Comparison of ENCODE assay signal across 27 mouse cellular contexts in genomic region chr16:41481832-41482231, GRCm38 (mm10).
DNase-seq lines count a peak whose midpoint lies in the region; ATAC-seq and TF ChIP-seq lines count a peak whose summit lies in the region.
"Had no signal": no experiment of that assay in that cellular context is flagged by ENCODE, and none has a peak within 500 bp of the region (broad histone marks: within the 10 kb centered on the region; RNA-seq: fewer than 3 reads in every experiment).

No protein-coding gene starts in this region.

- no peaks in the 10 kb centered on the region for H3K9me3 ChIP-seq in liver, embryonic 11.5 days (ENCODE audit: control insufficient read depth, low read length)
- H3K9me3 ChIP-seq in liver, postnatal 0 days (ENCODE audit: low read length), result no peaks in the 10 kb centered on the region
- no peaks in the 10 kb centered on the region for H3K9me3 ChIP-seq in MEL (replicated peaks; ENCODE audit: insufficient read depth, low read length)
- H3K9me3 ChIP-seq in liver, embryonic 13.5 days (replicated peaks), result no peaks in the 10 kb centered on the region
- H3K9me3 ChIP-seq: embryonic facial prominence, embryonic 13.5 days; embryonic facial prominence, embryonic 15.5 days; forebrain, embryonic 10.5 days; forebrain, embryonic 12.5 days had no signal

- H3K27me3 ChIP-seq in liver, embryonic 11.5 days (replicated peaks; ENCODE audit: control insufficient read depth, insufficient read depth, low read length), result no peaks in the 10 kb centered on the region
- no peaks in the 10 kb centered on the region for H3K27me3 ChIP-seq in liver, postnatal 0 days (ENCODE audit: insufficient read depth, low read length)
- H3K27me3 ChIP-seq in MEL (ENCODE audit: control insufficient read depth in 1 of 2, insufficient read depth in 2 of 2, low read length in 2 of 2), result no peaks in the 10 kb centered on the region
- H3K27me3 ChIP-seq in liver, embryonic 13.5 days, result no peaks in the 10 kb centered on the region
- no peaks in the 10 kb centered on the region for H3K27me3 ChIP-seq in heart, adult 2 months (ENCODE audit: control insufficient read depth, insufficient read depth, low read length)
- H3K27me3 ChIP-seq: CH12.LX; embryonic facial prominence, embryonic 13.5 days; embryonic facial prominence, embryonic 15.5 days; forebrain, embryonic 12.5 days had no signal

- H3K4me3 ChIP-seq in liver, embryonic 11.5 days (ENCODE audit: low read depth, low read length), result no peak overlapping the region
- no peak overlapping the region for H3K4me3 ChIP-seq in liver, postnatal 0 days (ENCODE audit: low read depth, low read length)
- no peak overlapping the region for H3K4me3 ChIP-seq in MEL (ENCODE audit: control insufficient read depth in 1 of 2, insufficient read depth in 1 of 2, low read depth in 2 of 2, low read length in 2 of 2)
- H3K4me3 ChIP-seq in liver, embryonic 13.5 days (replicated peaks), result no peak overlapping the region
- H3K4me3 ChIP-seq in heart, adult 2 months, result no peak overlapping the region
- H3K4me3 ChIP-seq: embryonic facial prominence, embryonic 13.5 days; embryonic facial prominence, embryonic 15.5 days; erythroblast, embryonic 14.5 days; forebrain, embryonic 10.5 days; forebrain, embryonic 12.5 days had no signal

- TF ChIP-seq RAD21 in MEL (IDR thresholded peaks at IDR 0.05; ENCODE audit: low read depth, low read length), result no peak

- intact Hi-C loops in heart, adult 2 months (cut with DNase I), result no loop called here

- peak; percentile 73 for ATAC-seq in liver, embryonic 11.5 days (replicated peaks; ENCODE audit: low FRiP score)
- no peak for ATAC-seq in liver, postnatal 0 days
- peak; percentile 54; the same call in 1 of the 2 replicates for ATAC-seq in liver, embryonic 13.5 days (ENCODE audit: low read depth)
- ATAC-seq: activated CD4-positive, CD25-positive, alpha-beta regulatory T cell, adult 4 months; CD4-positive, CD25-positive, alpha-beta regulatory T cell, adult 4 months; forebrain, embryonic 14.5 days; forebrain, embryonic 16.5 days; Patski had no signal

- WGBS in liver, embryonic 11.5 days, result 43% methylated on average over 1 of the region's 1 CpGs
- WGBS in liver, postnatal 0 days (ENCODE audit: insufficient replicate concordance), result 60% methylated on average over 1 of the region's 1 CpGs
- WGBS in liver, embryonic 13.5 days (ENCODE audit: insufficient replicate concordance), result 21% methylated on average over 1 of the region's 1 CpGs
- WGBS in heart, adult 2 months, result 57% methylated on average over 1 of the region's 1 CpGs

- TF ChIP-seq POLR2A in MEL (IDR thresholded peaks at IDR 0.05; ENCODE audit: control insufficient read depth in 1 of 2, insufficient read depth in 1 of 2, low read depth in 1 of 2, low read length in 2 of 2, poor library complexity in 1 of 2), result no peak
- no peak for TF ChIP-seq POLR2A in heart, adult 2 months (IDR thresholded peaks at IDR 0.05; ENCODE audit: insufficient read depth, low read depth, low read length)

- H3K4me2 ChIP-seq in liver, embryonic 11.5 days, result no peak overlapping the region
- no peak overlapping the region for H3K4me2 ChIP-seq in liver, postnatal 0 days (ENCODE audit: low read depth, low read length)
- H3K4me2 ChIP-seq in liver, embryonic 13.5 days, result no peak overlapping the region
- H3K4me2 ChIP-seq: embryonic facial prominence, embryonic 13.5 days; embryonic facial prominence, embryonic 15.5 days; forebrain, embryonic 12.5 days had no signal

- DNase-seq in liver, embryonic 11.5 days (ENCODE audit: low spot score), result no peak
- no peak for DNase-seq in liver, postnatal 0 days
- DNase-seq in MEL (ENCODE audit: low read depth, low spot score), result peak; percentile 5
- DNase-seq in liver, embryonic 13.5 days, result no peak
- DNase-seq in heart, adult 2 months, result no peak
- DNase-seq: adrenal gland, adult 8-10 months; adrenal gland, postnatal 14 days; adrenal gland, postnatal 36 days; B cell, adult 2 months; cerebellum, adult 11-12 months; cerebellum, adult 2 months; cerebellum, adult 9-10 months; cerebellum, postnatal 10 days; cerebellum, postnatal 25 days; embryo, embryonic 11 days had no signal

- H3K79me2 ChIP-seq in MEL (ENCODE audit: control insufficient read depth, insufficient read depth, low read length, poor library complexity), result no peaks in the 10 kb centered on the region
- H3K79me2 ChIP-seq in heart, adult 2 months (replicated peaks; ENCODE audit: control insufficient read depth, insufficient read depth, low read length), result no peaks in the 10 kb centered on the region

- no peaks in the 10 kb centered on the region for H3K36me3 ChIP-seq in liver, embryonic 11.5 days (ENCODE audit: control insufficient read depth, insufficient read depth, low read length)
- H3K36me3 ChIP-seq in liver, postnatal 0 days (replicated peaks; ENCODE audit: insufficient read depth, low read length), result no peaks in the 10 kb centered on the region
- no peaks in the 10 kb centered on the region for H3K36me3 ChIP-seq in MEL (ENCODE audit: control insufficient read depth in 1 of 2, insufficient read depth in 2 of 2, low read length in 2 of 2)
- no peaks in the 10 kb centered on the region for H3K36me3 ChIP-seq in liver, embryonic 13.5 days
- no peaks in the 10 kb centered on the region for H3K36me3 ChIP-seq in heart, adult 2 months (ENCODE audit: control insufficient read depth, insufficient read depth, low read length)
- H3K36me3 ChIP-seq: embryonic facial prominence, embryonic 13.5 days; embryonic facial prominence, embryonic 15.5 days; forebrain, embryonic 10.5 days; forebrain, embryonic 12.5 days; G1E had no signal

- no peaks in the 10 kb centered on the region for H3K4me1 ChIP-seq in liver, embryonic 11.5 days (replicated peaks; ENCODE audit: control insufficient read depth, insufficient read depth, low read length)
- no peaks in the 10 kb centered on the region for H3K4me1 ChIP-seq in liver, postnatal 0 days (ENCODE audit: insufficient read depth)
- H3K4me1 ChIP-seq in MEL (ENCODE audit: control insufficient read depth in 1 of 2, insufficient read depth in 2 of 2, low read length in 2 of 2), result no peaks in the 10 kb centered on the region
- no peaks in the 10 kb centered on the region for H3K4me1 ChIP-seq in liver, embryonic 13.5 days (replicated peaks)
- H3K4me1 ChIP-seq in heart, adult 2 months (ENCODE audit: control insufficient read depth, insufficient read depth, low read length), result no peaks in the 10 kb centered on the region
- H3K4me1 ChIP-seq: embryonic facial prominence, embryonic 13.5 days; embryonic facial prominence, embryonic 15.5 days; forebrain, embryonic 10.5 days; forebrain, embryonic 12.5 days had no signal

- TF ChIP-seq CTCF in liver, postnatal 0 days (IDR thresholded peaks at IDR 0.05; ENCODE audit: low read depth), result no peak
- no peak for TF ChIP-seq CTCF in MEL (IDR thresholded peaks at IDR 0.05 in 2 of 3, conservative IDR thresholded peaks at IDR 0.05 in 1 of 3; ENCODE audit: control insufficient read depth in 1 of 3, insufficient read depth in 1 of 3, low read depth in 2 of 3, low read length in 3 of 3, poor library complexity in 1 of 3, severe bottlenecking in 1 of 3)
- no peak for TF ChIP-seq CTCF in heart, adult 2 months (IDR thresholded peaks at IDR 0.05)

- H3K9ac ChIP-seq in liver, embryonic 11.5 days (ENCODE audit: low read depth, low read length), result no peak overlapping the region
- no peak overlapping the region for H3K9ac ChIP-seq in liver, postnatal 0 days (replicated peaks)
- H3K9ac ChIP-seq in MEL (ENCODE audit: control insufficient read depth, low read depth, low read length, poor library complexity, severe bottlenecking), result no peak overlapping the region
- H3K9ac ChIP-seq in liver, embryonic 13.5 days, result no peak overlapping the region
- H3K9ac ChIP-seq in heart, adult 2 months (ENCODE audit: low read depth, low read length), result no peak overlapping the region
- H3K9ac ChIP-seq: embryonic facial prominence, embryonic 13.5 days; embryonic facial prominence, embryonic 15.5 days; forebrain, embryonic 12.5 days had no signal

- no peak for TF ChIP-seq EP300 in liver, postnatal 0 days (IDR thresholded peaks at IDR 0.05; ENCODE audit: low read depth)
- peak in 1 of 2 experiments; percentile 31; a peak in 1 of 4 replicates for TF ChIP-seq EP300 in MEL (IDR thresholded peaks at IDR 0.05; ENCODE audit: low read depth in 1 of 2, low read length in 2 of 2)
- TF ChIP-seq EP300 in heart, adult 2 months (IDR thresholded peaks at IDR 0.05; ENCODE audit: insufficient read depth, low read depth, low read length), result no peak

- no peak overlapping the region for H3K27ac ChIP-seq in liver, embryonic 11.5 days (ENCODE audit: low read depth, low read length)
- no peak overlapping the region for H3K27ac ChIP-seq in liver, postnatal 0 days (ENCODE audit: low read depth)
- H3K27ac ChIP-seq in MEL (ENCODE audit: control insufficient read depth, low read depth, low read length), result no peak overlapping the region
- no peak overlapping the region for H3K27ac ChIP-seq in liver, embryonic 13.5 days
- no peak overlapping the region for H3K27ac ChIP-seq in heart, adult 2 months
- H3K27ac ChIP-seq: embryonic facial prominence, embryonic 13.5 days; embryonic facial prominence, embryonic 15.5 days; forebrain, embryonic 10.5 days; forebrain, embryonic 12.5 days had no signal

TF ChIP-seq in MEL, 35 proteins besides CTCF, POLR2A, EP300 and RAD21:
- TF ChIP-seq RCOR1 (IDR thresholded peaks at IDR 0.05; ENCODE audit: low read depth, low read length) (no peak), TCF12 (IDR thresholded peaks at IDR 0.05; ENCODE audit: low read depth, low read length) (peak; percentile 47; the same call in 1 of the 2 replicates), NELFE (IDR thresholded peaks at IDR 0.05; ENCODE audit: low read depth, low read length) (no peak), TAL1 (IDR thresholded peaks at IDR 0.05; ENCODE audit: low read length) (0 out of 2 replicates have a peak, but pooled peaks have one; percentile 11)
TF ChIP-seq in MEL: peak in this region for 2.
